Mouse (Mus musculus) lung, adult 2 months (tissue): ENCODE results near the gene Ifi202b. TPM values are rescaled to one million over a fixed set of nuclear protein-coding genes. Genes with fewer than 3 reads are reported as not detected.
"Not testable (repeated sequence)": the region's sequence is repeated elsewhere in the genome, so short reads cannot be mapped to it uniquely, and the experiment has no call there.

Experiments used
- DNase-seq: peaks from one replicate; pipeline ENCODE4 v3.0.0; 2022
- H3K4me1 ChIP-seq: fragments of 200-500 bp; 2 replicates; pipeline ENCODE4 v1.6.1; 2011; ENCODE audit warnings: low read length; ENCODE audit not compliant: control insufficient read depth, insufficient read depth
- H3K4me3 ChIP-seq: fragments of 200-500 bp; replicated peaks from 2 replicates; pipeline ENCODE3; 2011; ENCODE audit warnings: low read depth, mild to moderate bottlenecking, control low read depth, low read length; ENCODE audit errors: extremely low read depth
- CTCF ChIP-seq: fragments of 200-500 bp; IDR thresholded peaks from 2 replicates; pipeline ENCODE4 v1.5.1; 2011; ENCODE audit warnings: mild to moderate bottlenecking, low read length, control low read depth; ENCODE audit not compliant: insufficient read depth
- POLR2A ChIP-seq: fragments of 200-500 bp; IDR thresholded peaks from 2 replicates; pipeline ENCODE4 v1.6.1; 2011; ENCODE audit warnings: low read depth, mild to moderate bottlenecking, control low read depth, low read length, borderline replicate concordance; ENCODE audit errors: extremely low read depth
- WGBS: fragments of 180-500 bp; shearing (Covaris S2); methylation state at CpG from one replicate; pipeline ENCODE4 v1.1.7; 2018; 5-methylcytosine and 5-hydroxymethylcytosine counted together
- polyA plus RNA-seq: library from polyadenylated mRNA; depleted of rRNA; stranded (reverse); fragments of >200 nt; gene quantifications from 2 replicates; pipeline ENCODE4 v1.2.3, GENCODE M21; 2012; rRNA removed

The Ifi202b gene
- polyA plus RNA-seq, 1 experiment = 0.17 TPM

GRCm38 (mm10) chr1:173955071-173955796 is 27.3 kb downstream of the Ifi202b start:
- DNase-seq = no peak
- WGBS = 83% methylated on average over 2 of the region's 2 CpGs

GRCm38 (mm10) chr1:173953563-173953962 is 29.0 kb downstream of the Ifi202b start:
- no peak for TF ChIP-seq CTCF
- no peak for TF ChIP-seq POLR2A
- Histone ChIP-seq H3K4me3 (no peak overlapping the region), H3K4me1 (no peaks in the 10 kb centered on the region)
- no peak for DNase-seq
- WGBS = 78% methylated on average over 1 of the region's 1 CpGs

More at GRCm38 (mm10) chr1:173955071-173955796, 27.3 kb downstream of the Ifi202b start:
- Histone ChIP-seq H3K4me3 (no peak overlapping the region), H3K4me1 (no peaks in the 10 kb centered on the region)
- TF ChIP-seq POLR2A (no peak), CTCF (no peak)

- WGBS = 62% methylated on average over 2 of the region's 2 CpGs
- H3K4me1 ChIP-seq, DNase-seq, H3K4me3 ChIP-seq: not testable (repeated sequence)
These were observed 33.5 kb downstream of the Ifi202b start for GRCm38 (mm10) chr1:173949044-173949443.

GRCm38 (mm10) chr1:173942780-173943066 is 39.8 kb downstream of the Ifi202b start:
- not testable (repeated sequence) for H3K4me3 ChIP-seq, H3K4me1 ChIP-seq, DNase-seq

GRCm38 (mm10) chr1:173941924-173942779 is 40.4 kb downstream of the Ifi202b start, which contains the start of the genes Mndal and Ifi203:
Gene Mndal, minus strand, starts transcription at chr1:173942491.
Gene Ifi203, minus strand, starts transcription at chr1:173942672.
- H3K4me1 ChIP-seq, DNase-seq, H3K4me3 ChIP-seq: not testable (repeated sequence)
- 17% methylated on average over 3 of the region's 3 CpGs for WGBS

- not testable (repeated sequence) for H3K4me1 ChIP-seq, DNase-seq, H3K4me3 ChIP-seq
- WGBS = 55% methylated on average over 2 of the region's 2 CpGs
These were observed 41.0 kb downstream of the Ifi202b start for GRCm38 (mm10) chr1:173941522-173941921.

GRCm38 (mm10) chr1:173919279-173919678 is 63.3 kb downstream of the Ifi202b start:
- not testable (repeated sequence) for H3K4me3 ChIP-seq, H3K4me1 ChIP-seq, DNase-seq
- WGBS = 62% methylated on average over 3 of the region's 3 CpGs

GRCm38 (mm10) chr1:173914559-173914958 is 68.0 kb downstream of the Ifi202b start:
- TF ChIP-seq CTCF (no peak), POLR2A (no peak)
- 74% methylated on average over 2 of the region's 2 CpGs for WGBS
- Histone ChIP-seq H3K4me3 (no peak overlapping the region), H3K4me1 (no peaks in the 10 kb centered on the region)
- no peak for DNase-seq

- not testable (repeated sequence) for H3K4me3 ChIP-seq, H3K4me1 ChIP-seq, DNase-seq
These were observed 69.2 kb downstream of the Ifi202b start for GRCm38 (mm10) chr1:173913256-173913791.

Other genes starting within 250 kb of the Ifi202b start
- gene Ifi207, start 241.0 kb downstream of the Ifi202b start, polyA plus RNA-seq = 2.4 and 5.2 TPM in 2 replicates
- 0.54 and 0.83 TPM in 2 replicates for gene Ifi204, start 215.8 kb downstream of the Ifi202b start, polyA plus RNA-seq
- gene Ifi211, start 69.7 kb downstream of the Ifi202b start, polyA plus RNA-seq = 0.22 TPM in 1 of 2 replicates, not detected in the other
- gene Mndal, start 40.3 kb downstream of the Ifi202b start, polyA plus RNA-seq = 5.1 and 5.5 TPM in 2 replicates
- gene Ifi203, start 40.1 kb downstream of the Ifi202b start, polyA plus RNA-seq = 8.8 and 10.4 TPM in 2 replicates
- 0.80 and 0.89 TPM in 2 replicates for gene Ifi205, start 49.1 kb upstream of the Ifi202b start, polyA plus RNA-seq
- 0.08 and 0.34 TPM in 2 replicates for gene Olfr433, start 58.0 kb upstream of the Ifi202b start, polyA plus RNA-seq
- 0.69 TPM in 1 of 2 replicates, not detected in the other for gene Olfr432, start 66.5 kb upstream of the Ifi202b start, polyA plus RNA-seq
- not detected in 2 replicates for gene Olfr430, start 83.9 kb upstream of the Ifi202b start, polyA plus RNA-seq
- not detected in 2 replicates for gene Olfr429, start 101.6 kb upstream of the Ifi202b start, polyA plus RNA-seq
- not detected in 2 replicates for gene Olfr427, start 114.1 kb upstream of the Ifi202b start, polyA plus RNA-seq
- not detected in 2 replicates for gene Olfr231, start 138.4 kb upstream of the Ifi202b start, polyA plus RNA-seq
- not detected in 2 replicates for gene Olfr424, start 148.8 kb upstream of the Ifi202b start, polyA plus RNA-seq
- not detected in 2 replicates for gene Olfr420, start 172.9 kb upstream of the Ifi202b start, polyA plus RNA-seq
- gene Spta1, start 190.0 kb upstream of the Ifi202b start, polyA plus RNA-seq = 0.07 and 0.09 TPM in 2 replicates